Mouse (Mus musculus) kidney, postnatal 25 days (tissue): ENCODE data around the gene Snrnp27.
A peak's percentile ranks its signal among the peaks of the same experiment; 100 is the strongest.

Experiments
- DNase-seq, 2 experiments: peaks; one replicate each; pipeline ENCODE4 v3.0.0; 2021; ENCODE audit warnings: mixed read lengths in 2 of 2

Gene Snrnp27

GRCm38 (mm10) chr6:86660161-86660877 is 24.0 kb downstream of the Snrnp27 start:
- no peak for DNase-seq

- DNase-seq, result no peak
Measured at GRCm38 (mm10) chr6:86658501-86658900, 25.8 kb downstream of the Snrnp27 start.

GRCm38 (mm10) chr6:86654270-86654916 is 29.9 kb downstream of the Snrnp27 start:
- DNase-seq, result peak; percentile 50 to 77

- DNase-seq, result no peak
Measured at GRCm38 (mm10) chr6:86653026-86653425, 31.3 kb downstream of the Snrnp27 start.

GRCm38 (mm10) chr6:86646143-86646542 is 38.2 kb downstream of the Snrnp27 start:
- DNase-seq, result no peak

- no peak for DNase-seq
Measured at GRCm38 (mm10) chr6:86645551-86645950, 38.8 kb downstream of the Snrnp27 start.

- DNase-seq, result no peak
Measured at GRCm38 (mm10) chr6:86644775-86645400, 39.4 kb downstream of the Snrnp27 start.

GRCm38 (mm10) chr6:86641716-86642115 is 42.6 kb downstream of the Snrnp27 start:
- DNase-seq, result no peak

- DNase-seq, result no peak
Measured at GRCm38 (mm10) chr6:86640776-86641175, 43.5 kb downstream of the Snrnp27 start.

- no peak for DNase-seq
Measured at GRCm38 (mm10) chr6:86640161-86640560, 44.2 kb downstream of the Snrnp27 start.

GRCm38 (mm10) chr6:86639180-86640160 is 44.9 kb downstream of the Snrnp27 start:
- DNase-seq, result no peak

- no peak for DNase-seq
Measured at GRCm38 (mm10) chr6:86638434-86638833, 45.9 kb downstream of the Snrnp27 start.

GRCm38 (mm10) chr6:86637860-86638259 is 46.5 kb downstream of the Snrnp27 start:
- no peak for DNase-seq

GRCm38 (mm10) chr6:86637171-86637835 is 47.0 kb downstream of the Snrnp27 start:
- no peak for DNase-seq

- DNase-seq, result peak; percentile 10 to 56
Measured at GRCm38 (mm10) chr6:86636495-86636894, 47.8 kb downstream of the Snrnp27 start.

GRCm38 (mm10) chr6:86630141-86630540 is 54.2 kb downstream of the Snrnp27 start:
- no peak for DNase-seq

GRCm38 (mm10) chr6:86627946-86628345 is 56.4 kb downstream of the Snrnp27 start, which contains the start of gene Asprv1:
Asprv1 (plus strand) TSS chr6:86628164.
- no peak for DNase-seq
